Mouse (Mus musculus) myocyte (in vitro differentiated cells): ENCODE measurements around the gene Olfr411. TPM values are rescaled to one million over a fixed set of nuclear protein-coding genes. Genes with fewer than 3 reads are reported as not detected.

ENCODE experiments used
- H3K27me3 ChIP-seq: one replicate; pipeline ENCODE4 v1.6.1; 2011; ENCODE audit not compliant: control insufficient read depth, insufficient read depth, insufficient read length
- H3K36me3 ChIP-seq: one replicate; pipeline ENCODE4 v1.6.1; 2011; ENCODE audit not compliant: control insufficient read depth, insufficient read depth
- H3K4me2 ChIP-seq: one replicate; pipeline ENCODE4 v1.6.1; 2011; ENCODE audit warnings: low read depth, control low read depth
- H3K4me3 ChIP-seq: one replicate; pipeline ENCODE4 v1.5.1; 2011; ENCODE audit warnings: mild to moderate bottlenecking, control low read depth, moderate library complexity
- H3K79me2 ChIP-seq: one replicate; pipeline ENCODE4 v1.6.1; 2011; ENCODE audit not compliant: control insufficient read depth, insufficient read depth
- H3ac ChIP-seq: one replicate; pipeline ENCODE4 v1.6.1; 2011; ENCODE audit not compliant: control insufficient read depth, insufficient read length
- CEBPB ChIP-seq: IDR thresholded peaks from 2 replicates; pipeline ENCODE4 v1.6.1; 2011; ENCODE audit warnings: mild to moderate bottlenecking, moderate library complexity; ENCODE audit not compliant: poor library complexity, insufficient read depth, severe bottlenecking
- E2F4 ChIP-seq: IDR thresholded peaks from one replicate; pipeline ENCODE4 v1.6.1; 2011; ENCODE audit warnings: mild to moderate bottlenecking, control low read depth, moderate library complexity; ENCODE audit not compliant: insufficient read depth
- MAX ChIP-seq: IDR thresholded peaks from one replicate; pipeline ENCODE4 v1.6.1; 2011; ENCODE audit warnings: low read depth, mild to moderate bottlenecking, control low read depth
- MYOD1 ChIP-seq, 3 experiments: IDR thresholded peaks; one replicate each; pipeline ENCODE4 v1.6.1; 2011; ENCODE audit warnings: control low read depth in 2 of 3, low read depth in 2 of 3, mild to moderate bottlenecking in 2 of 3, moderate library complexity in 1 of 3; ENCODE audit not compliant: insufficient read length in 2 of 3, control insufficient read depth in 1 of 3
- MYOG ChIP-seq, 3 experiments: IDR thresholded peaks; one replicate each; pipeline ENCODE4 v1.6.1; 2011; ENCODE audit warnings: control low read depth in 2 of 3, low read depth in 2 of 3, mild to moderate bottlenecking in 2 of 3; ENCODE audit not compliant: insufficient read length in 2 of 3, control insufficient read depth in 1 of 3, insufficient read depth in 1 of 3
- POLR2A ChIP-seq: IDR thresholded peaks from one replicate; pipeline ENCODE4 v1.6.1; 2011; ENCODE audit warnings: low read depth, mild to moderate bottlenecking, control low read depth, moderate library complexity; ENCODE audit not compliant: insufficient read length
- POLR2AphosphoS2 ChIP-seq: IDR thresholded peaks from one replicate; pipeline ENCODE4 v1.6.1; 2011; ENCODE audit warnings: low read depth, control low read depth; ENCODE audit not compliant: insufficient read length
- REST ChIP-seq: IDR thresholded peaks from one replicate; pipeline ENCODE4 v1.6.1; 2011; ENCODE audit warnings: mild to moderate bottlenecking, control low read depth, moderate library complexity; ENCODE audit not compliant: insufficient read depth, insufficient read length
- SRF ChIP-seq: IDR thresholded peaks from one replicate; pipeline ENCODE4 v1.6.1; 2011; ENCODE audit warnings: low read depth; ENCODE audit not compliant: control insufficient read depth, insufficient read length
- TCF12 ChIP-seq: IDR thresholded peaks from one replicate; pipeline ENCODE4 v1.6.1; 2011; ENCODE audit warnings: mild to moderate bottlenecking, control low read depth; ENCODE audit not compliant: poor library complexity, insufficient read depth, severe bottlenecking
- TCF3 ChIP-seq: IDR thresholded peaks from one replicate; pipeline ENCODE4 v1.6.1; 2011; ENCODE audit warnings: low read depth, control low read depth; ENCODE audit not compliant: insufficient read length
- USF1 ChIP-seq: IDR thresholded peaks from one replicate; pipeline ENCODE4 v1.6.1; 2011; ENCODE audit warnings: low read depth, mild to moderate bottlenecking, control low read depth, moderate library complexity
- polyA plus RNA-seq: library from polyadenylated mRNA; unstranded; fragments of >200 nt; fragmentation: generic; extraction: Trizol; gene quantifications from one replicate; pipeline ENCODE4 v1.2.1, GENCODE M21; 2012; ENCODE audit warnings: missing spikeins

The Olfr411 gene
- polyA plus RNA-seq, 1 experiment = not detected

DNA sequence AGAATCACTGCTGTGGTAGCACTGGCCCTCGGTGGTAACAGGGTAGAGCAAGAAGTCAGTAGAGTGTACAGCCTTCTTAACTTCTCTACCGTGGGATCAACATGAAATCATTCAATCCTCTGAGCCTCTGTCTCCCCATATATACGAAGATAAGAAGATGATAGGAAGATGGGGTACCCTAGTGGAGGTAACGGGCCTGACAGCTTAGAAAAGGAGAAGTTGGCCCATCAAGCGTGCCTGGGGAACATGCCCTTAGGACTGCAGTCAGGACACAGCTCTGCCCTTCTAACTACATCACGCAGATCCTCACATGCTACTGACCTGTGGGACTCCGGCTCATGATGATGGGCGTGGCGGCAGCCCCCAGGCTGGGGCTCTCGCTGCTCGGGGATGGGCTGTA, 39.4 kb upstream of the Olfr411 start:
- TF ChIP-seq CEBPB (no peak), MAX (no peak), POLR2AphosphoS2 (no peak), MYOG (IDR thresholded peaks at IDR 0.05; ENCODE audit: control insufficient read depth in 1 of 3, insufficient read depth in 1 of 3, insufficient read length in 2 of 3, low read depth in 2 of 3) (no peak), TCF3 (no peak), SRF (no peak), TCF12 (no peak)
- H3K36me3 ChIP-seq = no peaks in the 10 kb centered on the region
- H3K4me2 ChIP-seq = no peak overlapping the region
- no peak overlapping the region for H3ac ChIP-seq
- no peak overlapping the region for H3K4me3 ChIP-seq
- no peaks in the 10 kb centered on the region for H3K27me3 ChIP-seq
- H3K79me2 ChIP-seq = no peaks in the 10 kb centered on the region

DNA sequence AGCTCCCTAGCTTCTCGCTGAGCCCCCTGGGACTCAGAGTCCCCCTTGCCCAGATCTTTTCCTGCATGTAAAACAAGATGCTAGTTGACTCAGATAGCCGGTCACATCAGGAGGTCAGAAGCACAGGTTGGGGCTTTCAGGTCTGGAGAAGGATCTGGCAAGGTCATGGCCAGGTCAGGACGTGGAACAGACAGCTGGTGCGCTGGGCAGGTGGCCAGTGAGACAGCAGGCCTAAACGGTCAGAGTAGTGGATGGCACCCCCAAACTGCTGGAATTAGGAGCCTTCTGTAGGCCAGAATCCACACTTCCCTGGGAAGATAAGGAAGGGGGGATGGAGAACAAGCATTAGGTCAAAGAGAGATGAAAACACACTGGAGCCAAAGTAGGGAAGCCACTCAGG, 34.8 kb upstream of the Olfr411 start:
- no peak overlapping the region for H3K4me2 ChIP-seq
- peaks cover 14% of the 10 kb centered on the region for H3K27me3 ChIP-seq
- H3ac ChIP-seq = no peak overlapping the region
- TF ChIP-seq MYOG (IDR thresholded peaks at IDR 0.05; ENCODE audit: control insufficient read depth in 1 of 3, insufficient read depth in 1 of 3, insufficient read length in 2 of 3, low read depth in 2 of 3) (peak in 1 of 3 experiments; percentile 42), MAX (no peak), TCF12 (no peak), MYOD1 (IDR thresholded peaks at IDR 0.05; ENCODE audit: control insufficient read depth in 1 of 3, insufficient read length in 2 of 3, low read depth in 2 of 3) (peak in 1 of 3 experiments; percentile 38)
- no peaks in the 10 kb centered on the region for H3K79me2 ChIP-seq
- H3K36me3 ChIP-seq = no peaks in the 10 kb centered on the region
- no peak overlapping the region for H3K4me3 ChIP-seq

DNA sequence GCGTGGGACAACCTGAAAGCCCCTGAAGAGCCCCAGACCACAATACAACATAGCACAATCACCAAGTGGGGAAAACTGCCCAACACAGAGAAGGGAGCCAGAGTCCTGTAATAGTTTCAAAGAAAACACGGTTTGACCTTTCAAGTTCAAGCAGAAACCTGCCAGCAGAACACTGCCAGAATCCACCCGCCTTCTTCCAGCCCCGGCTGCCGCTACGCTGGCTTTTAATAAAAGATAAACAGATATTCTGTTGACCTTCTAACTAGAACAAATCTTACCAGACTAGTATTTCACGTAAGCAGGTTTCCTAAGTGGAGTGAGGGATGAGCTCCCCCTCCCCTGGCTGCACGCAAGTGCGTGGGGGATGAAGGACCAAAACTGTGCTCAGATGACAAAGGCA, 33.2 kb upstream of the Olfr411 start:
- Histone ChIP-seq H3ac (no peak overlapping the region), H3K79me2 (no peaks in the 10 kb centered on the region), H3K27me3 (peaks cover 14% of the 10 kb centered on the region), H3K36me3 (no peaks in the 10 kb centered on the region), H3K4me3 (no peak overlapping the region), H3K4me2 (no peak overlapping the region)
- TF ChIP-seq MYOG (IDR thresholded peaks at IDR 0.05; ENCODE audit: control insufficient read depth in 1 of 3, insufficient read depth in 1 of 3, insufficient read length in 2 of 3, low read depth in 2 of 3) (no peak), REST (no peak), MAX (no peak), CEBPB (no peak), E2F4 (no peak), POLR2A (no peak), USF1 (no peak), TCF12 (no peak), MYOD1 (IDR thresholded peaks at IDR 0.05; ENCODE audit: control insufficient read depth in 1 of 3, insufficient read length in 2 of 3, low read depth in 2 of 3) (no peak), POLR2AphosphoS2 (no peak), SRF (no peak)

DNA sequence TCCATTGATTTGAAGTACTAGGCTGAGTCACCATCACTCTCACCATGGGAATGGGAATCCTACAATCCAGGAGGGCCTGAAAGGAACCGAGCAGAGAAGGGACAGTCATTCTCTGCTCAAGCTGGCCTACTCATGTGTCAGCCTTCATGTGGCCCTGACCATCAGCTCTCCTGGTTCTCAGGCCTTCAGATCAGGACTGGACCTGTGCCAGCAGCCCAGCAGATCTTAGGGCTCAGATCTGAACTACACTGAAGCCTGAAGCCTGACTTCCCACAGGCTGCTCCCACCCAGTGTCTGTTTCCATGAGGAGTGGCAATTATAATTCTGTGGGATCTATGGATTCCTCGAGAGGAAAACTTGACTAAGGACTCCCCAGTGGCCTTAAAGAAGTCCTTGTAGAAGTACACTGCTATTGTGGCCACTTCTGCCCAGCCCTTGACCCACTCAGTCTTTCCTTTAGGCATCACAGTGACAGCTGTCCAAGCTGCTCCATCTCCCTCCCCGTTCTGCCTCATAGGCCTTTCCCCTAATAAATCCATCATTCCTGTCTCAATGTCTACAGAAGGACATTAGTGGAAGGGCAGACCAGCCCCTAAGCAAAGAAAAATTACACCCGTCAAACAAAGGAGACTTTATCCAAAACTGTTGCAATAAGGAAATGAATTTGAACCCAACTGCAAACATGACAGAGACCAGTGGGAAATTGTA, 26.9 kb upstream of the Olfr411 start:
- no peak overlapping the region for H3K4me3 ChIP-seq
- no peaks in the 10 kb centered on the region for H3K36me3 ChIP-seq
- H3K4me2 ChIP-seq = no peak overlapping the region
- H3K27me3 ChIP-seq = peaks cover 31% of the 10 kb centered on the region
- no peaks in the 10 kb centered on the region for H3K79me2 ChIP-seq
- TF ChIP-seq MYOD1 (IDR thresholded peaks at IDR 0.05; ENCODE audit: control insufficient read depth in 1 of 3, insufficient read length in 2 of 3, low read depth in 2 of 3) (peak in 1 of 3 experiments; percentile 39), USF1 (no peak), SRF (no peak)
- H3ac ChIP-seq = no peak overlapping the region

DNA sequence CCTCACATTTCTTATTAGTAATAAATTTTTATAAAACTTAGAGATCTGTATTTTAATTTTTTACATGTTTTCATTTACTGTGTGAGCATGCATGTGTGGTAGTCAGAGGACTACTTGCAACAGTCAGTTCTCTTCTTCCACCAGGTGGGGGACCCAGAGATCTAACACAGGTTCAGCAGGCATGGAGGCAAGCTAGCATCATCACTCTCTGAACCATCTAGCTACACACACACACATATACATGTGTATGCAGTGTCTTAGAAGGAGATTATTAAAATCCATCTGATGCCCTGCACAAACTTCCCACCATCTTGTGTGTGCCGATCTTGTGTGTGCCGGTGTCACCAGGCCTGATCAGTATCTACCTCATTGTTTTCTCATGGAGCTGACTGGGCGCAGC, 24.4 kb upstream of the Olfr411 start:
- H3K27me3 ChIP-seq = peaks cover 35% of the 10 kb centered on the region
- H3K4me2 ChIP-seq = no peak overlapping the region
- no peaks in the 10 kb centered on the region for H3K36me3 ChIP-seq
- H3K4me3 ChIP-seq = no peak overlapping the region
- TF ChIP-seq MYOD1 (IDR thresholded peaks at IDR 0.05; ENCODE audit: control insufficient read depth in 1 of 3, insufficient read length in 2 of 3, low read depth in 2 of 3) (no peak), POLR2AphosphoS2 (no peak), TCF3 (no peak), POLR2A (no peak), REST (no peak), E2F4 (no peak), TCF12 (no peak), CEBPB (no peak), SRF (no peak), MYOG (IDR thresholded peaks at IDR 0.05; ENCODE audit: control insufficient read depth in 1 of 3, insufficient read depth in 1 of 3, insufficient read length in 2 of 3, low read depth in 2 of 3) (no peak), MAX (no peak), USF1 (no peak)
- H3K79me2 ChIP-seq = no peaks in the 10 kb centered on the region
- no peak overlapping the region for H3ac ChIP-seq
